Mouse (Mus musculus): ENCODE results near the gene Pla2g2d. TPM values are rescaled to one million over a fixed set of nuclear protein-coding genes. Genes with fewer than 3 reads are reported as not detected.

The Pla2g2d gene
- polyA plus RNA-seq, 1 experiment from 2014 or later = 0.16 TPM

Other genes with a start within 250 kb of the Pla2g2d start
- 0.72 and 0.79 TPM in 2 replicates for gene Vwa5b1, start 139.9 kb upstream of the Pla2g2d start, polyA plus RNA-seq (2015; fragmentation: Nextera tagmentation; extraction: Ambion mirVana)
- not detected in 2 replicates for gene Pla2g2c, start 50.9 kb upstream of the Pla2g2d start, polyA plus RNA-seq (2015; fragmentation: Nextera tagmentation; extraction: Ambion mirVana)
- gene Ubxn10, start 38.6 kb upstream of the Pla2g2d start, polyA plus RNA-seq (2015; fragmentation: Nextera tagmentation; extraction: Ambion mirVana) = 1.3 and 1.9 TPM in 2 replicates
- not detected in 2 replicates for gene Pla2g2f, start 18.1 kb upstream of the Pla2g2d start, polyA plus RNA-seq (2015; fragmentation: Nextera tagmentation; extraction: Ambion mirVana)
- gene Pla2g5, start 87.7 kb downstream of the Pla2g2d start, polyA plus RNA-seq (2015; fragmentation: Nextera tagmentation; extraction: Ambion mirVana) = 0.54 and 1.2 TPM in 2 replicates
- gene Gm13030, start 98.2 kb downstream of the Pla2g2d start, polyA plus RNA-seq (2015; fragmentation: Nextera tagmentation; extraction: Ambion mirVana) = not detected in 2 replicates
- gene Pla2g2e, start 102.2 kb downstream of the Pla2g2d start, polyA plus RNA-seq (2015; fragmentation: Nextera tagmentation; extraction: Ambion mirVana) = not detected in 2 replicates
- 2.4 and 3.2 TPM in 2 replicates for gene Otud3, start 138.2 kb downstream of the Pla2g2d start, polyA plus RNA-seq (2015; fragmentation: Nextera tagmentation; extraction: Ambion mirVana)
- not detected in 2 replicates for gene Rnf186, start 191.4 kb downstream of the Pla2g2d start, polyA plus RNA-seq (2015; fragmentation: Nextera tagmentation; extraction: Ambion mirVana)
- gene Tmco4, start 197.2 kb downstream of the Pla2g2d start, polyA plus RNA-seq (2015; fragmentation: Nextera tagmentation; extraction: Ambion mirVana) = 1.1 and 1.2 TPM in 2 replicates

All from forebrain, embryonic 16.5 days (tissue).